Mouse (Mus musculus): ENCODE data around the gene Plcxd2.

Plcxd2 gene

DNA sequence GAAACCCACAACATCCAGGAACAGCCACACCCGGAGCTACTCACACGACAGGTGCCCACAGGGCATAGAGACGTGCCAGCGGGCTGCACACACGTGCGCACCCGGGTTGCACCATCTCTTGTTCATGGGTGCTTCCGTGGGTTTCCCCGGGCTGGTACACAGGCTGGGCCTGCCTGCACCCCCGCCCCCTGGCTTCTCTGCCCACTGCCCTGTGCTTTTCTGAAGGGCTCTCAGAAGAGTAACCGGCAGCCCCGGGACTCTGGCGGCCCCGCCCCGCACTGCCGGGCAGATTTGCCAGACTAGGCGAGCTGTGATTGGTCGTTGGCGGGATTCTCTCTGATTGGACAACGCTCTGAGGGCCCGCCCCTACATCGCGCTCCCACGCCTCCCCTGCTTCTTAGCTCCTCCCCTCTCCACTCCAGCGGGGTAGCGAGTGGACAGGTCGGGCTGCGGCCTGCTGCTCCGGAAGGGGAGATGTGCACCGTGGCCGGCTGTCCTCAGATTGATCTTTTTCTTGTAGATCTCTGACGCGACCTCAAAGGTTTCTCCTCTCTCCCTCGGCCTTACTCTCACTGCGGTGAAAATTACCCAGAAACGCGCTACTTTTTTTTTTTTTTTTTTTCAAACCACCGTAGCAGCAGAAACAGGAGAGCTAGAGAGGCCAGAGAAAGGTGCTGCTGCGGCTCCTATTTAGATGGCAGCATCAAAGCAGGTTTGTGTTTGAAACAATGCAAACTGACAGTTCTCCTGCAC lies at the start of gene Plcxd2:
Gene Plcxd2 (minus strand): TSS at position 66 of the 753 bp plus-strand sequence.
- WGBS, result under 1% methylated on average over 39 of the region's 39 CpGs

GRCm38 (mm10) chr16:46046906-46047305 lies 36.9 kb upstream of the Plcxd2 start:
- 92% methylated on average over 2 of the region's 2 CpGs for WGBS

- 35% methylated on average over 2 of the region's 2 CpGs for WGBS
Observed at GRCm38 (mm10) chr16:46036261-46036660, 26.2 kb upstream of the Plcxd2 start.

DNA sequence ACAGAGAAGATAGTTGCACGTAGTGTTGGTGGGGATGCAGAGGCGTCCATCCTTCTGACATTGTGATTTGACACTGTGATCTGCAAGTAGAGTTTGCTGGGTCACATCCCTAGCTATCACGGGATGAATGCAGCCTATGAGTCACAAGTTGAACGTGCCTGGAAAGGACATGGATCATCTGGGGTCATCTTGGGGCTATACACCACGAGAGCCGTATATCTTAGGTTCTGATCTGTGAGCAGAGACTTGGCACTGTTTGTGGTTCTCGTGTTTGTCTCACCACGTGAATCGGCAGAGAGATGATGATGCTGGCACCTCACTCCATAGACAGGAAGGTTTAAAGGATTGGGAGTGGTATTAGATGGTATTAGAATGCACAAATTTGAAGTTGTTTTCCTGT lies 23.9 kb upstream of the Plcxd2 start:
- 82% methylated on average over 9 of the region's 9 CpGs for WGBS

DNA sequence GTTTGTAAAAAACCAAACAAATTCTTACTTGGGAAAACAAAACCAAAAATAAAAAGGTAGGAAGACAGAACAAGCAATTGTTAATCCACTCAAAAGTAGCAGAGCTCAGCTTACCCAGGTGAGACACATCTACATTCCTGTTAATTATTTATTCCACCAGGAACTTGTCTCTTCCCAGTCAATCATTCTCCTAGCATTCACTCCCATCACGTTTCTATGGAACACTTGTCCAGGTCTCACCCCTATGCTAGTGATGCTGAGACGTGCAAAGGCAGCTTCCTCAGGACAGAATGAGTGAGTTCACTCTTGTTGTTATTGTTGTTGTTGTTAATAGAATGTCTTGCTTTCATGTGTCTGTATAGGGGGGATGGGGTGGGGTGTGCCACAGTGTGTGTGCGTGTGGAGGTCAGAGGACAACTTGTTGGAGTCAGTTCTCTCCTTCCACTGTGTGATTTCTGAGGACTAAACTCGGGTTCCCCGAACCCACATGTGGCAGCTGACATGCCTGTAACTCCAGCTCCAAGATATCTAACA lies 13.0 kb upstream of the Plcxd2 start:
- 69% methylated on average over 5 of the region's 5 CpGs for WGBS

DNA sequence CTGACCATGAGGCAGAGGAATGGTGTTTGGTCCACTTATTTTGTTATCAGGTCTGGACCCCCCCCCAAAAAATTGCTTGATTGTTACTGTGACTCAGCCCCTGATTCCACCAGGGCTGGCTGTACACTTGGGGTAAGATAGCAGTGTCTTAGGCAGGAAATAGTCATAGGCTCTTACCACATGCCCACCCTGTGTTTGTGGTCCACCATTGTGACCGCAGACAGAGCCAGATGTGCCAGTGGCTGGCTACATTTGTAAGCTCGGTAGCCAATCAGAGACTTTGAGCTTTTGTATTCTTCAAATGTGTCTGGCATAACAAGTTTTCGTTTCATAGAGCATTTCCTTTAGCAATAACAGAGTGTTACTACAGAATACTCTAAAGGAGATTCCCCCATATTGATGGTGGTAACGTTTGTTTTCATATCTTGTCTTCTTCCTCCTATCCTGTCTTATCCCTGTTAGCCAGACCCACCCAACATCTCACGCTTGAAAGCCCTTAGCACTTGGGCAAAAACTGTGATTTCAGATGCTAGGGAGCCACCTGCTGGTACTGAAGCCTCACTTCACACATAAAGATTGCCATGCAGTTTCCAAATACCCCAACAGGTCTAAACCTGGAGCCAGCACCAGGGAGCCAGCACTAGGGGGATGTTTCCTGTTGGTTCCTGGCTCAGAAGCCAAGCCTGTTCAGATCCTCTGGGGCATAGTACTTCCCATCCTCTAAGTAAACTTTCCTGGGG lies 12.3 kb upstream of the Plcxd2 start:
- 20% methylated on average over 5 of the region's 5 CpGs for WGBS

DNA sequence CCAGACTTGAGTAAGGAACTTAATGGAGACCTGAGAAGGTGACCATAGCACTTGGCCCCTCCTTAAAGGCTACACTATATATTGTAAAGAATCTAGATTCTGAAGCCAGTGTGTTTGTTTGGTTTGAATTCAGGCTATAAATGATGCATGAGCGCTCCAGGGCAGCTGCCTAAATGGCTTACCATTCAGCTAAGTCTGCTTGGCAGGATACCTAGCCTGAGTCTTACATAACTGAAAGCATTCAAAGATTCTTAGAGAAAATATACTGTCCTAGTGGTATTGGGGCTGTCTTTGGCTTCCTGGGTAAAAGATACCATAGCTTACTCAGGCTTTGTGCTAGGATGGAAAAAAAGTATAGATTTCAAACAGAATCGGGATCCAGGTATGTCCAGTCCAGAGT lies 11.3 kb upstream of the Plcxd2 start:
- 69% methylated on average over 2 of the region's 2 CpGs for WGBS

DNA sequence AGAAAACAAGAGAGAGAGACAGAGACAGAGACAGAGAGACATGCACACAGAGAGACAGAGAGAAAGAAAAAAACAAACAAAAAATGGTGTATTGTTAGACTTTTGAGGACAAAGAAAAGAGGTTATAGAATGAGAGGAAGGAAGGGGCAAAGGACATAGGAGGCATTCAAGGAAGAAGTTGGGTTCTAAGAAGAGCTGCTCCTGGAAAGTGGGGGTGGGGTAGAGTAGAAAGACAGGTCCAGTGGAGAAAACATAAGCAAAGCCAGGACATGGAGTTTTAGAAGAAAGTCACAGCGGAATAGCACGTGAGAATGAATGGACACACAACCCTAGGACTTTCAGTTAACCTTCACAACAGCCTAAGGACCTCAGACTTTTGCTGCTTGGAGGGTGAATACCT lies 10.4 kb upstream of the Plcxd2 start:
- 85% methylated on average over 2 of the region's 2 CpGs for WGBS

DNA sequence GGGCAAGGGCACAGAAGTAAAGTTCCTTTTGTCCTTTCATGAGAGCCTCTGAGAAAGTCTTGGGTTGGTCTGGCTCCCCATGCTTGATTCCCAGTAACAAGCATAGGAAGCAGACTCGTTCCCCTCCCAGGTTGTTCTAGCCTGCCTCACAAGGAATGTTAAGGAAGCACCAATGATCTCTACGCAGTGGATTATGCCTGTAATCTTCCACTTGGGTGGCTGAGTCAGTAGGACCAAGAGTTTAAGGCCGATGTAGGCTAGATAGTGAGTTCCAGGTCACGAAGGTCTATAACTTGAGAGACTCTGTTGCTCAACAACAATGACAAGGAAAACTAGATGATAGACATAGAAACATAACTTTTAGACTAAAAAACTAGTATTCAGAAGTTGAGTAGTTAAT lies 9.8 kb upstream of the Plcxd2 start:
- 94% methylated on average over 4 of the region's 4 CpGs for WGBS

- WGBS, result 94% methylated on average over 1 of the region's 1 CpGs
Observed at GRCm38 (mm10) chr16:46019359-46019758, 9.3 kb upstream of the Plcxd2 start.

DNA sequence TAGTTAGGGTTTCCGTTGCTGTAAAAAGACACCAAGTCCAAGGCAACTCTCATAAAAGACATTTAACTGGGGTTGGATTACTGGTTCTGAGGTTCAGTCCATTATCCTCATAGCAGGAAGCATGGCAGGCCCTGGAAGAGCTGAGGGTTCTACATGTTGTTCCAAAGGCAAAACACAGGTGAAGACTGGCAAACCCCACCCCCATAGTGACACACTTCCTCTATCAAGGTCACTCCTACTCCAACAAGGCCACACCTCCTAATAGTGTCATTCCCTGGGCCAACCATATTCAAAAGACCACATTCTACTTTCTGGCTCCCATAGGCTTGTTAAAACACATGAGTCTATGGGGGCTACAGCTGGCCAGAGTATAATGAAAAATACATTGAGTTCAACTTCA lies 1.7 kb upstream of the Plcxd2 start:
- 98% methylated on average over 1 of the region's 1 CpGs for WGBS

DNA sequence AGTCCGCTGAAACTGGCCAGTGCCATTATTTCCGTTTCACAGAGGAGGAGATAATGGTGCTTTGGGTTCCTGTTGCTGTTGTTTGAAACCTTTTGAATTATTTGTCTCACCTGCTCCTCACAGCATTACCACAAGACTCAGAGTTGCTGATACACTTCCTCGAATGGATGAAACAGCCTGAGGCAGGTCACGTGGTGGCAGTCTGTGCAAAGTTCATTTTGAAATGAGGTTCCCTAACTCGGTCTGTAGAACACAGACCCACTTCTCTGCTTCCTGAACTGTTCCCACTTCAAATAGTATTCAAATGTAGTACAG lies 845 bp upstream of the Plcxd2 start:
- WGBS, result 2% methylated on average over 5 of the region's 5 CpGs

DNA sequence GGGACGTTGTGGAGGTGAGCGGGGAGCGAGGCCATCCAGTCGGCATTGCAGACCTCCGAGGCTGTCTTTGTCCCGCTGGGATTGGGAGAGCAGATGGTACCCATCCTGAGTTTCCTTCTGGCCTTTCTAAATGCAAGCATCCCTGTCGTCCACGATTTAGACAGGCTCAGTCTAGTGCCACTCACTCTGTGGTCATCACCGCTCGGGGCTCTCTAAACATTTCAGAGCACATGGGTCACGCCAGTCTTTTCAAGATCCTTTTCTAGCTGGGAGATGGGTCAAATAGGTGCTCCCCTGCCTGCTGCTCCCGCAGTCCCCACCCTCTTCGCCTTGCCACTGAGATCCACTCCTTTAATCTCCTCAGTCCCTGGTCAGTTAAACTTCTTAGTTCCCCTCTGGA lies 301 bp downstream of the Plcxd2 start:
- WGBS, result 3% methylated on average over 13 of the region's 13 CpGs

DNA sequence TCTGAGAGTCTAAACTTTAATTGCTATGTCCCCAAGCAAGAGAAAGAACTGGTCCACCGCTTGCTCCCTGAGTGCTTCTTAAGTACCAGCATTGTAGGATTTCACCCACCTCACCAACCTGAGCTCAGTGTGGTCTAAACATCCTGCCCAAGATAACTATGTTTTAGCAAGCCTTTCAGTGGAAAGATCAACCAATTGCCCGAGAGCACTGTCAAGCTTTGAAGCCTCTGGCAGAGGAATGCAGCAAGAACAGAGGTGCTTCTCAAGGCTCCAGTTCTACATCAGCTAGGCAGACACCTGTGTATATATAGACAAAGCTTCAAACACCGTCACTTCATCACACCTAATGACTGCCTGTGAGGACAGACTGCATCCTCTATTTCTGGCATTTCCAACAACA lies 1.3 kb downstream of the Plcxd2 start:
- WGBS, result 70% methylated on average over 3 of the region's 3 CpGs

DNA sequence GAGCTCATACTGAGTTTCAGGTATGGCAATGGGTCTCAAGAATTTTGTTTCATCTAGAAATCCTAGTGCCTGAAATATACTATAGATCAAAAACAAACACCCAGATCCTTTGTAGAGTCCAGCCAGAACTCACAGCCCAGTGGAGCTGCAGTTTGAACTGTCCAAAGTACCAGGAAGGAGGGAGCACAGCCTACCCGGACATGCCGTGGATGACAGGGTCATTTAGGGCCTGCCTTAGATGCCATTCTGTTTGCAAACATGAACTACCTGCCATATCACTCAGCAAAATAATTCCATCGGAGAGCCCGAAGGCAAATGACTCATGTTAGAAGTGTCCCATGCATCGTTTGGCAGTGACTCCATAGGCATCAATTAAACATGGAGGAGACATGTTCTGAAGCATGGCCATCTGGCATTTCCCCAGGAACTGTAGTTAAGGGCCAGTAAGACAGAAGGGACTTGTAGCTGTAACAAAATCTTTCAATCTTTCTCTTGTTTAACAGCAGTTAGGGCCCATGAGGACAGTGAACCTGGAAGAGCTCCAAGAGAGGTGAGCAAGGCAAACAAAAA lies 1.9 kb downstream of the Plcxd2 start:
- WGBS, result 60% methylated on average over 5 of the region's 5 CpGs

DNA sequence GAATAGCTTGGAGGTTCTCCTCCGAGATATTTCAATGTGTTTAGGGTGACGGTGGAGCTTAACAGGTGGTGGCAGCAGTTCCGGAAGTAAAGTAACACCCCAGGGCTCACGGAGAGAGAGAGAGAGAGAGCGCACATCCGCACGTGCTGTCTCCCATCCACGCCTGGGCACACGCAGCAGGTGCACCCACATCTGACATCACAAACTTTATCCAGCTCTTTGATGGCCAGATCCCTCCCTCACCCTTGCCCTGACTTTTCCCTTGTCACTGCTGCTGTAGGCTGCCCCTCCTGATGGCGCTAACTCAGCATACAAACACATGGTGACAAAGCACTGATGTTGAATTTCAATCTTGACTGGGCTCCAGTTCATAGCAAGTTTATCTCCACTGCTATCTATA lies 3.8 kb downstream of the Plcxd2 start:
- WGBS, result 70% methylated on average over 10 of the region's 10 CpGs

GRCm38 (mm10) chr16:46001550-46002166 lies 8.4 kb downstream of the Plcxd2 start:
- WGBS, result 57% methylated on average over 10 of the region's 10 CpGs

DNA sequence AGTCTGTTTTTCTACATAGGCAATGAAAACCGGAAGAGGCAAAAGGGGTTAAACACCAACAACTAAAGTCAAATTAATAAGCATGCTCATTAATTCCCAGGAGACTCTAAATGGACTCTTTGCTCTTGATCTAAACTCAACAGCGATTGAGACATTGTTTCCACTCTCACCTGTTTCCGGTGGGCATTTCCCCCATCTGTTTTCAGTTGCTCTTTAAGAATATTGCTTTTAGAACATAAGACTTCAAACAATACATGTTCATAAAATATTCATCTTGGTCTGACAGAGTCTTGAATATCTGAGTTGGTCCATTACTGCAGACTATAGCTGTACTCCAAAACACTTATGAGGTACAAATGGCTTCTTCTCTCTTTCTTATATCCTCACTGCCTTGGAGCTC lies 9.0 kb downstream of the Plcxd2 start:
- 75% methylated on average over 3 of the region's 3 CpGs for WGBS

DNA sequence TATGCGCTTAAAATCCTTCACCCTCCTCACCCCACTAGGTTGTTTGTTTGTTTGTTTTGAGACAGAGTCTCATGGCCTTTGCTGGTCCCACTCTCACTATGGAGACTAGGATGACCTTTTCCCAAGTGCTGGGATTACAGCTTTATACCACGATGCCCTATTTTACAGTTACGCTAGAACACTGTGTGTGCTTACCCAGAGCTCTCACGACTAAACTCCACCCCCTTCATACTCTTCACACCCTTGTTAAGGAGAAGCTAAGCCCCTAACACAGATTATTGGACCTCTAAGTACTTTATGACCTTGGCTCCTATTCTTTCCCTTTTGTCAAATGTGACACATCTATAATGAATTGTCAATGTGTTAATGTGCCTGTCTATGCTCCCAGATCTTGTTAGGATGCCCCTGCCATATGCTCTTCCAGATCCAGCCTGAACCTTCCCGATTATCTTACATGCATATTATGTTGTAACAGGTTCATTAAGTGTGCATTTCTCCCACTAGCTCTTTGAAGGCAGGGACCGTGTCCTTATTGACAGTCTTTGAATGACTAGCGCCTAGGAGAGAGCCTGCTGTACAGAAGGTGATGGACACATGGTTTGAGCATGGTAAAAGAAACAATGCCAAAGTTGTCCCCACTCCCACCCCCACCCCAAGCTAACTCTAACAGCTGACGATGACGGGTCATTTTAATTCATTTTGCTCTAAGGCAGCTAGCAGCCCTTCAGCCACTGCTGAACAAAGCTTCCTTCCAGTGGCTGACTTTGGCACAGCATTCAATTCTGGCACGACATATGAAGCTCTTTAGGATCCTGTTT lies 10.4 kb downstream of the Plcxd2 start:
- WGBS, result 52% methylated on average over 10 of the region's 10 CpGs

- WGBS, result 79% methylated on average over 7 of the region's 7 CpGs
Observed at GRCm38 (mm10) chr16:45998231-45998630, 11.8 kb downstream of the Plcxd2 start.

- WGBS, result 48% methylated on average over 10 of the region's 10 CpGs
Observed at GRCm38 (mm10) chr16:45990901-45991676, 18.9 kb downstream of the Plcxd2 start.
